Mouse (Mus musculus): ENCODE measurements around the gene Gm6899.

The Gm6899 gene

GRCm38 (mm10) chr11:26593061-26594059, at the start of gene Gm6899, which contains the start of gene Vrk2:
Gene Gm6899, plus strand, starts transcription at chr11:26593241.
Gene Vrk2, minus strand, starts transcription at chr11:26593999.
- DNase-seq: peak; percentile 87 to 91

- no peak for DNase-seq
Measured at GRCm38 (mm10) chr11:26551551-26551950, 41.5 kb upstream of the Gm6899 start.

- no peak for DNase-seq
Measured at GRCm38 (mm10) chr11:26585409-26586366, 7.4 kb upstream of the Gm6899 start.

- no peak for DNase-seq
Measured at GRCm38 (mm10) chr11:26586367-26587183, 6.5 kb upstream of the Gm6899 start.

DNA sequence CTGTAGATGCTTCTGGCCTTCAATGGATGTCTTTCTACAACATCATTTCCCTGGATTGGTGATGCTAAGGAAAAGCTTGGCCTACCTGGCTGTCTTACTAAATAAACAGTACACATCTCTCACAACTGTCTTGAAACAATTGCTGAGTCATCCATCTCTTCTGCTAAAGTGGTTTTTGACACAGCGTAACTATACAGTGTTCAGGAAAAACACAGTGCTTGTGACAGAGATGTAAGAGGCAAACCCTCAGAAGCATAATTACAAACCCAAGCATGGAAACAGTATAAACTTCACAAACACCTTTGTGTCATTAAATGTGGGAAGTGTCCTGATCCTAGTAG, 5.9 kb upstream of the Gm6899 start:
- DNase-seq: no peak

GRCm38 (mm10) chr11:26592395-26593053, 517 bp upstream of the Gm6899 start:
- DNase-seq: peak; percentile 11 to 13

DNA sequence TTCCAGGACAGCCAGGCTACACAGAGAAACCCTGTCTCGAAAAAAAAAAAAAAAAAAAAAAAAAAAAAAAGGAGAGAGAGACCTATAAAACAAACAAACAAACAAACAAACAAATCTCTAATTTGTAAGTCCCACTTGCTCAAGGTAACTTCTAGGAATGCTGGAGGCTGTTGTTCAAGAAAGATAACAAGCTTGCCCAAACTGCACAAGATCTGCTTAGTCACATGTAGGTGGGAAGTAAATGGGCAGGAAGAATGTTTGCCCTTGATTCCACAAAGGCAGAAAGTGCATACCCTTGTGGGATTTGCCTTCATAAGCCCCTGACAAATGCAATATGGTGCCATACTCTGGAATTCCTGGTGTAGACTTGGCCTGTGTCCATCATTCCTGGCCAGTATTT, 1.4 kb downstream of the Gm6899 start:
- no peak for DNase-seq

DNA sequence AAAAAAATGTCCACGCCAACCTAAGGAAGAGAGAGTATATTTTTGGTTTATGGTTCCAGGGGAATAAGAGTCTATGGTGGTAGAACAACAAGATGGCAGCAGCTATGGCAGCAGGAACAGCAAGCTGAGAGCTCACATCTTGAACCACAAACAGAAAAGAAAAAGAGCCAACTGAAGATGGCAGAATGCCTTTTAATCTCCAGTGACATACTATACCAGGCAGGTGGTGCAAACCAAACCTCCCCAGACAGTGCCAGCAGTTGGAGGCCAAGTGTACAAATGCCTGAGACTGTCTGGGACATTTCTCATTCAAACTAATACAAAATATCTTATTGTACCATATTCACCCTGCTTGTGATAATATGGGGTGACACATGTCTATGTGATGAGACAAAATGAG, 3.1 kb downstream of the Gm6899 start:
- no peak for DNase-seq

DNA sequence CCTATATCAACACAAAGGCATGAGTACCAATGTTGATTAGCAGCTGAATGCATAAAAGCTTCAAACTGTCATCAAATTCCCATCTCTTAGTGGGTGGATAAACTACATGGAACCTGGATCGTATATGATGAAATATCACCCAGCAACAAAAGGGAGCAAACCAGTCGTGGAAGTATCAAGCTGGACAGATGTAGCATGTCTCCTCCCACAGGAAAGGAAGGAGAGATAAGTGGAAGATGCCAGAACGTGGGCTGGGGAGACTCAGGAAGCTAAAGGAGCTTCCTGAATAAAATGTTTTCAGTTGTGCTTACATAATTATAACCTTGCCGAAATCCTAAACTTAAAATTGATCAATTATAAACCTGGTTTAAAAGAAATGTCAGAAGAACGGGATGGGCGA, 4.1 kb downstream of the Gm6899 start:
- no peak for DNase-seq

GRCm38 (mm10) chr11:26597761-26598160, 4.7 kb downstream of the Gm6899 start:
- no peak for DNase-seq

DNA sequence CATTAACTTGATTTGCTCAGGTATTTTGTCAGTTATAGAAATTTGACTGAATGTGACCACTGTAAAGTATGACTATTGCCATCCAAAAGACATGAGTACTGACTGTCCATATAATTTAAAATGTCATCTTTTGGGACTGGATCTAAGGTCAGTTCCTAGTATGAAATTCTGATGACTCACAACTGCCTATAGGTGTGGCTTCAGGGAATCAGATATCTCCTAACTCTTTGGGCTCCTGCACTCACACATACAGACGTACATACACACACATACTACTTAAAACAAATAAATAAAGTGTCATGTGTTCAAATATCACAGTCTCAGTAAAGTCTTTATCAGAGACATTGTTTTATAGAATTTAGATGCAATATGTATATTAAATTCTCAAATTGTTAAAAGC, 5.8 kb downstream of the Gm6899 start:
- DNase-seq: no peak

- DNase-seq: no peak
Measured at GRCm38 (mm10) chr11:26600692-26601091, 7.7 kb downstream of the Gm6899 start.

GRCm38 (mm10) chr11:26601571-26602175, 8.6 kb downstream of the Gm6899 start:
- no peak for DNase-seq

DNA sequence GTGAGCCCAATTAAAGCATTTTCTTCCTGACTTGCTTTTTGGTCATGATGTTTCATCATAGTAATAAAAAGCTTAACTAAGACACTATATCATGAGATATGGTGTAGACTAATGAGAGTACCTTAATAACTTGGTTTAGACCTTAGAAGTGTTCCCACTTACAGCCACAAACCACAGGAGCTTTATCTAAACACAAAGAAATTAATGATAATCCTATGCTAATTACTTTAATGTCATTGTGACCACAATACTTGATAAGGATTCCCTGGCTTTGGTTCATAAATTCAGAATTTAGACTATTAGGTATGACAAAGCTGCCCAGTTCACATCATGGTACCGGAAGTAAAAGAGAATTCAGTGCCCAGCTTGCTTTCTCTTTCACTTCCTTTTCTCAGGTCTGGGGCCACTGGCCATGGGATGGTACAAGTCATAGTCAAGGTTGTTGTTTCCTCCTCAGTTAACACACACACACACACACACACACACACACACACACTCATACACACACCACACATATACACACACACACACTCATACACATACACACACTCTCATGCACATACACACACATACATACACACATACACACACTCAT, 11.1 kb downstream of the Gm6899 start:
- DNase-seq: no peak

GRCm38 (mm10) chr11:26608795-26609194, 15.8 kb downstream of the Gm6899 start:
- no peak for DNase-seq

- DNase-seq: no peak
Measured at GRCm38 (mm10) chr11:26618475-26619223, 25.6 kb downstream of the Gm6899 start.

DNA sequence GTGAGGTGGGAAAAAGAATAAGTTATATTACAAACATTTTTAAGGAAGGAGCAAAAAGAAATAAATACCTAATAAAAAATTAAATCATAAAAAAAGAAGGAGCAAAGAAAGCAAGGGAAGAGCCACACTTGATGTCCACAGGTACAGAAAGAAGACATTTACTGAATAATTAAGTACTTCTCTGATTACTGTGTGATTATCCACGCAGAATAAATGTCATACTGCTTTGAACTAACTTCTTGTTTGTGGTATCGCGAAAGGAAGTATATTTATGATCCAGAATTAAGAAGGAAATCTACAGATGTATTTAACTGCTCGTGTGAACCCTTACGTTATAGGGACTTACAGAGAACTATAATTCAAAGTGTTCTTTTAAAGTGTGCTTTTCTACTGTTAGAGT, 29.7 kb downstream of the Gm6899 start:
- no peak for DNase-seq

DNA sequence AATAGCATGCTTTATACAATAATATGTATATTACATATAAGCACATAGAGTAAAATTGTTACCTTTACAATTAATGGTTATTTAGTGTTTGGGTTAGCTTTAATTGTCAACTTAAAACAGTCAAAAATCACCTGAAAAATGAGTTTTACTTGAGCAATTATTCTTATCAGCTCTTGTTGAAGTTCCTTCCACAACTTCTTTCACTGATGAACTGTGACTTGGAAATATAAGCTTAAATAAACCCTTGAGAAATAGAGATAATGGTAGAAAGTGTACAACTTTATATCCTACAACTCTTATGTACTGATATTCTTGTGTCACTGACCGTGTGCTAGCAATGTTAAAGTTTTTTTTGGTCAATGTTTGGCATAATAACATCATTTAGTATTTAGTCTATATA, 43.2 kb downstream of the Gm6899 start:
- DNase-seq: no peak

DNA sequence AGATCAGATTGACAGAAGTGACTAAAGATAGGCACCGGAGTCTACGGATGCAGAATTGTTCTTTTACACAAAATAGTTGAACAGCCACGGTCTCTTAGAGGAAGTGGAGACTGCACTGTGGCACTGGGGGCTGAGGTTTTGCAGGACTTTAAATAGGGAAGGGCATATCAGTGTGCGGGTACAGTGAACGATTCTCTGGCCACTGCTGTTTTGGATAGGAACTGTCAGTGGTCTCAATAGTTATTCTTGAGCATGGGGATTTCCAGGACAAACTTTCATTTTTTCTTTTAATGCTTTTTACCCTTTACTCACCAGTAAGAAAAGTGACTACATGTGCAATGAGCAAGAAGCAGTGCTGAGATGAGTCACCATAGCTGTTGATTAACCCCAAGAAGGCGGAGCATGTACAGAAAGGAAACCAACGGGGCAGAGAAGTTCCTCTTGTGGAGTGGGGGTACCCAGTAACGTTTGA, 47.3 kb downstream of the Gm6899 start:
- peak; percentile 3 to 4 for DNase-seq

DNA sequence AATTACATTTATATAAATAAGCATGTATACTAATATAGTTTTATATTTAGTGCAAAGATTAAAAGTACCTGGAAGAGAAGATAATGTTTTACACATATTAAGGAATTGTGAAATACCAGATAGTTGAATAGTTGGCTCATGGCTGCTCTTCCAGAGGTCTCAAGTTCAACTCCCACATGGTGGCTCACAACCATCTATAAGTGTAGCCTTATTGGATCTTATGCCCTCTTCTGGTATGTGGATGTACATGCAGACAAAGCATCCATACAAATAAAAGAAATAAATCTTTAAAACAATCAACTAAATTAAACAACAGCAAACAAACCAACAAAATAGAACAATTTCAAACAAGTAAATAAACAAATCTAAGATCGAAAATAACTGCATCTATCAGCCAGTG, 49.1 kb downstream of the Gm6899 start:
- DNase-seq: no peak

Data from kidney, postnatal 36 days (tissue).